8 mouse cellular contexts compared by ENCODE assay signal in the genomic region with DNA sequence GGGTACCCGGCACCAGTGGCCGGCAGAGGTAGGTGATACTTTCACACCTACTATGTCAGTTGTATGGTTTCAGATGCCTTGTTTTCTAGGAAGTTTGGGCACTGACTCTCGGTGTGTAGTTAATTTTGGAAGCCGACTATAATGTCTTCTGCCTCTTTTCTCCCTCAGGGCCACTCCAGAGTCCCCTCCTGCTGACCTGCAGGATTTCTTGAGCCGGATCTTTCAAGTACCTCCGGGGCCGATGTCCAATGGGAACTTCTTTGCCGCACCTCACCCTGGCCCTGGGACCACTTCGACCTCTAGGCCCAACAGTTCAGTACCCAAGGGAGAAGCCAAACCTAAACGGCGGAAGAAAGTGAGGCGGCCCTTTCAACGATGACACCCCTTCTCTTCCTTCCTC. TPM values are rescaled to one million over a fixed set of nuclear protein-coding genes. Genes with fewer than 3 reads are reported as not detected.
DNase-seq lines count a peak whose midpoint lies in the region; ATAC-seq and TF ChIP-seq lines count a peak whose summit lies in the region.

A gene (plus strand): TSS at position 301 of the 400 bp plus-strand sequence.

- no peak within 1 kb of the TSS for H3K9ac ChIP-seq in intestine, embryonic 16.5 days (ENCODE audit: low read depth, low read length)
- H3K9ac ChIP-seq in midbrain, embryonic 11.5 days (ENCODE audit: low read length), result no peak within 1 kb of the TSS

- no peak within 1 kb of the TSS for H3K27ac ChIP-seq in kidney, adult 2 months (ENCODE audit: insufficient read depth, low read depth, low read length)
- H3K27ac ChIP-seq in bone marrow, adult 2 months (ENCODE audit: control insufficient read depth, insufficient read depth, low read depth, low read length, poor library complexity), result no peak within 1 kb of the TSS
- H3K27ac ChIP-seq in intestine, embryonic 16.5 days (ENCODE audit: low read length), result no peak within 1 kb of the TSS
- no peak within 1 kb of the TSS for H3K27ac ChIP-seq in midbrain, embryonic 11.5 days (ENCODE audit: low read depth, low read length)

- ATAC-seq in intestine, embryonic 16.5 days, result no peak
- no peak for ATAC-seq in midbrain, embryonic 11.5 days (ENCODE audit: low FRiP score)

- no peak within 1 kb of the TSS for H3K4me3 ChIP-seq in kidney, adult 2 months (ENCODE audit: insufficient read depth, low read depth, low read length)
- no peak within 1 kb of the TSS for H3K4me3 ChIP-seq in bone marrow, adult 2 months (replicated peaks; ENCODE audit: control insufficient read depth, low read depth, low read length)
- H3K4me3 ChIP-seq in intestine, embryonic 16.5 days (ENCODE audit: low read length), result no peak within 1 kb of the TSS
- H3K4me3 ChIP-seq in midbrain, embryonic 11.5 days (ENCODE audit: low read depth, low read length), result no peak within 1 kb of the TSS

- H3K4me1 ChIP-seq in kidney, adult 2 months (ENCODE audit: control insufficient read depth, insufficient read depth, low read length), result peaks cover 3% of the 10 kb centered on the region; the same call in 1 of the 2 replicates
- H3K4me1 ChIP-seq in bone marrow, adult 2 months (ENCODE audit: control insufficient read depth, insufficient read depth, low read length), result no peaks in the 10 kb centered on the region; the same call in 1 of the 2 replicates
- 0 out of 2 replicates have a peak, but pooled peaks cover 8% of the 10 kb centered on the region for H3K4me1 ChIP-seq in intestine, embryonic 16.5 days (ENCODE audit: control insufficient read depth, insufficient read depth, low read length)
- peaks cover 3% of the 10 kb centered on the region; the same call in 1 of the 2 replicates for H3K4me1 ChIP-seq in midbrain, embryonic 11.5 days (ENCODE audit: control insufficient read depth, insufficient read depth, low read length)

- no peak for TF ChIP-seq POLR2A in kidney, adult 2 months (IDR thresholded peaks at IDR 0.05; ENCODE audit: low read depth, low read length)
- TF ChIP-seq POLR2A in bone marrow, adult 2 months (IDR thresholded peaks at IDR 0.05; ENCODE audit: borderline replicate concordance, control insufficient read depth, low read depth, low read length), result no peak

- H3K4me2 ChIP-seq in intestine, embryonic 16.5 days (ENCODE audit: low read depth, low read length), result no peak within 1 kb of the TSS
- H3K4me2 ChIP-seq in midbrain, embryonic 11.5 days, result no peak within 1 kb of the TSS

- H3K36me3 ChIP-seq in kidney, adult 2 months (ENCODE audit: control insufficient read depth, insufficient read depth, low read length), result peaks cover 3% of the 10 kb centered on the region
- peaks cover 25% of the 10 kb centered on the region for H3K36me3 ChIP-seq in intestine, embryonic 16.5 days (ENCODE audit: control insufficient read depth, insufficient read depth, low read length)
- H3K36me3 ChIP-seq in midbrain, embryonic 11.5 days (ENCODE audit: control insufficient read depth, insufficient read depth, low read length), result peaks cover 30% of the 10 kb centered on the region

- TF ChIP-seq CTCF in kidney, adult 2 months (conservative IDR thresholded peaks at IDR 0.05; ENCODE audit: insufficient read depth, insufficient read length, low read depth, low read length), result no peak
- no peak for TF ChIP-seq CTCF in bone marrow, adult 2 months (IDR thresholded peaks at IDR 0.05; ENCODE audit: control insufficient read depth, insufficient read depth, low read length)

- H3K9me3 ChIP-seq in intestine, embryonic 16.5 days (ENCODE audit: control insufficient read depth, low read length), result no peaks in the 10 kb centered on the region
- no peaks in the 10 kb centered on the region for H3K9me3 ChIP-seq in midbrain, embryonic 11.5 days (ENCODE audit: control insufficient read depth, low read length)

- H3K27me3 ChIP-seq in kidney, adult 2 months (replicated peaks; ENCODE audit: control insufficient read depth, insufficient read depth, low read length), result no peaks in the 10 kb centered on the region
- no peaks in the 10 kb centered on the region for H3K27me3 ChIP-seq in intestine, embryonic 16.5 days (replicated peaks; ENCODE audit: control insufficient read depth, insufficient read depth, low read length)
- H3K27me3 ChIP-seq in midbrain, embryonic 11.5 days (ENCODE audit: control insufficient read depth, insufficient read depth, low read length), result no peaks in the 10 kb centered on the region

- no peak for DNase-seq in kidney, adult 2 months
- DNase-seq in kidney, postnatal 14 days, result no peak
- no peak for DNase-seq in gastrocnemius, postnatal 4 days (ENCODE audit: low spot score in 2 of 2)
- DNase-seq in midbrain, embryonic 11.5 days (ENCODE audit: low spot score, missing footprints), result peak; percentile 66
- DNase-seq in spleen, adult 18-20 months, result no peak
- DNase-seq in cerebellum, adult 9-11 months, result no peak

- 83% methylated on average over 13 of the region's 13 CpGs for WGBS in kidney, adult 2 months
- 86% methylated on average over 13 of the region's 13 CpGs for WGBS in bone marrow, adult 2 months
- 91% methylated on average over 13 of the region's 13 CpGs for WGBS in intestine, embryonic 16.5 days
- WGBS in midbrain, embryonic 11.5 days, result 91% methylated on average over 13 of the region's 13 CpGs

RNA-seq across cellular contexts. Expression of the gene that starts here (rescaled TPM):
- polyA plus RNA-seq in kidney, adult 2 months (2012; rRNA removed), result 5.6 and 13.7 TPM in 2 replicates
- 45.2 and 73.3 TPM in 2 replicates for polyA plus RNA-seq in bone marrow, adult 2 months (2011; ENCODE audit: insufficient read depth, insufficient read length, low replicate concordance, missing spikeins)
- total RNA-seq in gastrocnemius, postnatal 4 days (2021), result 10 to 100 TPM; 48.5 to 54.6 TPM
- polyA plus RNA-seq in intestine, embryonic 16.5 days (2015; fragmentation: Nextera tagmentation; extraction: Ambion mirVana), result 154 and 172 TPM in 2 replicates
- polyA plus RNA-seq in midbrain, embryonic 11.5 days (2014; fragmentation: Nextera tagmentation; extraction: Ambion mirVana), result 279 and 283 TPM in 2 replicates
